Mouse (Mus musculus) heart, embryonic 15.5 days (tissue): ENCODE measurements around the gene Prss35. TPM values are rescaled to one million over a fixed set of nuclear protein-coding genes. Genes with fewer than 3 reads are reported as not detected.
A peak's percentile ranks its signal among the peaks of the same experiment; 100 is the strongest.

Experiments used
- ATAC-seq: fragments of 200-750 bp; cut with Nextera tagmentation; replicated peaks from 2 replicates; pipeline ENCODE4 v1.8.0; 2017; ENCODE audit warnings: low read depth, moderate TSS enrichment; ENCODE audit not compliant: insufficient number of reproducible peaks, insufficient read depth, low FRiP score
- H3K27ac ChIP-seq: fragments of 300-500 bp; sonication (generic); 2 replicates; pipeline ENCODE4 v1.5.1; 2015; ENCODE audit warnings: mild to moderate bottlenecking, inconsistent platforms
- H3K27me3 ChIP-seq: fragments of 300-500 bp; sonication (generic); 2 replicates; pipeline ENCODE4 v1.6.1; 2015; ENCODE audit warnings: inconsistent platforms
- H3K36me3 ChIP-seq: fragments of 300-500 bp; sonication (generic); 2 replicates; pipeline ENCODE4 v1.6.1; 2015; ENCODE audit warnings: mild to moderate bottlenecking, inconsistent platforms
- H3K4me1 ChIP-seq: fragments of 300-500 bp; sonication (generic); replicated peaks from 2 replicates; pipeline ENCODE4 v1.6.1; 2015; ENCODE audit warnings: inconsistent platforms
- H3K4me2 ChIP-seq: fragments of 300-500 bp; sonication (generic); 2 replicates; pipeline ENCODE4 v1.6.1; 2015; ENCODE audit warnings: inconsistent platforms, mild to moderate bottlenecking, moderate library complexity
- H3K4me3 ChIP-seq: fragments of 300-500 bp; sonication (generic); 2 replicates; pipeline ENCODE4 v1.5.1; 2015; ENCODE audit warnings: mild to moderate bottlenecking, inconsistent platforms
- H3K9ac ChIP-seq: fragments of 300-500 bp; sonication (generic); 2 replicates; pipeline ENCODE4 v1.6.1; 2015; ENCODE audit warnings: mild to moderate bottlenecking, inconsistent platforms
- H3K9me3 ChIP-seq: fragments of 300-500 bp; sonication (generic); replicated peaks from 2 replicates; pipeline ENCODE4 v1.6.1; 2016; ENCODE audit warnings: inconsistent platforms
- WGBS: fragments of 180-500 bp; shearing (Covaris S2); methylation state at CpG from one replicate; pipeline ENCODE4 v1.1.7; 2015; ENCODE audit warnings: mixed read lengths; 5-methylcytosine and 5-hydroxymethylcytosine counted together
- polyA plus RNA-seq: library from polyadenylated mRNA; unstranded; fragments of >200 nt; fragmentation: Nextera tagmentation; extraction: Ambion mirVana; gene quantifications from 2 replicates; pipeline ENCODE4 v1.2.1, GENCODE M21; 2015

The Prss35 gene
- polyA plus RNA-seq = 46.5 and 56.4 TPM in 2 replicates

- no peaks in the 10 kb centered on the region for H3K36me3 ChIP-seq
- peak within 1 kb of the TSS; percentile 59 for H3K4me2 ChIP-seq
- peak within 1 kb of the TSS; percentile 55 for H3K27ac ChIP-seq
- WGBS = 3% methylated on average over 19 of the region's 19 CpGs
- peak within 1 kb of the TSS; percentile 44 for H3K4me3 ChIP-seq
- ATAC-seq = peak; percentile 59
- H3K4me1 ChIP-seq = peaks cover 25% of the 10 kb centered on the region
- H3K27me3 ChIP-seq = no peaks in the 10 kb centered on the region
- H3K9ac ChIP-seq = peak within 1 kb of the TSS; percentile 36; the same call in 1 of the 2 replicates
- H3K9me3 ChIP-seq = no peaks in the 10 kb centered on the region
Observed at GRCm38 (mm10) chr9:86742959-86743911, at the start of gene Prss35. Gene Prss35 (plus strand): TSS chr9:86743649.

- H3K27ac ChIP-seq = no peak overlapping the region
- H3K4me2 ChIP-seq = no peak overlapping the region
- no peak for ATAC-seq
- H3K36me3 ChIP-seq = no peaks in the 10 kb centered on the region
- no peaks in the 10 kb centered on the region for H3K27me3 ChIP-seq
- no peak overlapping the region for H3K4me3 ChIP-seq
- peaks cover 5% of the 10 kb centered on the region for H3K4me1 ChIP-seq
- no peaks in the 10 kb centered on the region for H3K9me3 ChIP-seq
- H3K9ac ChIP-seq = no peak overlapping the region
- 87% methylated on average over 6 of the region's 6 CpGs for WGBS
Observed at GRCm38 (mm10) chr9:86693935-86694334, 49.5 kb upstream of the Prss35 start.

GRCm38 (mm10) chr9:86694644-86695043 is 48.8 kb upstream of the Prss35 start:
- Histone ChIP-seq H3K4me1 (peaks cover 8% of the 10 kb centered on the region), H3K36me3 (no peaks in the 10 kb centered on the region), H3K9ac (no peak overlapping the region), H3K27me3 (no peaks in the 10 kb centered on the region), H3K4me3 (peak overlapping the region; percentile 79), H3K9me3 (no peaks in the 10 kb centered on the region), H3K27ac (no peak overlapping the region), H3K4me2 (peak overlapping the region; percentile 84)
- 85% methylated on average over 7 of the region's 7 CpGs for WGBS
- ATAC-seq = no peak

- under 1% methylated on average over 55 of the region's 56 CpGs for WGBS
- peak; percentile 59 for ATAC-seq
- H3K9me3 ChIP-seq = no peaks in the 10 kb centered on the region
Observed at GRCm38 (mm10) chr9:86695199-86695817, 48.1 kb upstream of the Prss35 start.

GRCm38 (mm10) chr9:86695818-86696261 is 47.6 kb upstream of the Prss35 start, which contains the start of gene Me1:
Gene Me1 (minus strand): TSS chr9:86695953.
- H3K27ac ChIP-seq = peak within 1 kb of the TSS; percentile 76
- WGBS = 1% methylated on average over 21 of the region's 46 CpGs
- peak; percentile 83 for ATAC-seq
- peak within 1 kb of the TSS; percentile 79 for H3K4me3 ChIP-seq
- no peaks in the 10 kb centered on the region for H3K9me3 ChIP-seq
- H3K4me2 ChIP-seq = peak within 1 kb of the TSS; percentile 84
- H3K9ac ChIP-seq = peak within 1 kb of the TSS; percentile 81
- H3K27me3 ChIP-seq = no peaks in the 10 kb centered on the region
- H3K4me1 ChIP-seq = peaks cover 10% of the 10 kb centered on the region
- no peaks in the 10 kb centered on the region for H3K36me3 ChIP-seq

More at GRCm38 (mm10) chr9:86695199-86695817, 48.1 kb upstream of the Prss35 start:
- Histone ChIP-seq H3K27ac (peak overlapping the region; percentile 76), H3K4me2 (peak overlapping the region; percentile 84), H3K36me3 (no peaks in the 10 kb centered on the region), H3K27me3 (no peaks in the 10 kb centered on the region), H3K4me3 (peak overlapping the region; percentile 79), H3K9ac (peak overlapping the region; percentile 81), H3K4me1 (peaks cover 10% of the 10 kb centered on the region)

GRCm38 (mm10) chr9:86701264-86701663 is 42.2 kb upstream of the Prss35 start:
- Histone ChIP-seq H3K36me3 (no peaks in the 10 kb centered on the region), H3K9ac (no peak overlapping the region), H3K4me2 (no peak overlapping the region), H3K27ac (peak overlapping the region; percentile 80), H3K9me3 (no peaks in the 10 kb centered on the region), H3K27me3 (no peaks in the 10 kb centered on the region), H3K4me3 (no peak overlapping the region), H3K4me1 (peaks cover 13% of the 10 kb centered on the region)
- peak; percentile 73 for ATAC-seq
- WGBS = 22% methylated on average over 5 of the region's 5 CpGs

GRCm38 (mm10) chr9:86701844-86702243 is 41.6 kb upstream of the Prss35 start:
- H3K9me3 ChIP-seq = no peaks in the 10 kb centered on the region
- 18% methylated on average over 2 of the region's 2 CpGs for WGBS
- no peaks in the 10 kb centered on the region for H3K27me3 ChIP-seq
- H3K27ac ChIP-seq = peak overlapping the region; percentile 57
- H3K9ac ChIP-seq = no peak overlapping the region
- ATAC-seq = no peak
- H3K36me3 ChIP-seq = no peaks in the 10 kb centered on the region
- no peak overlapping the region for H3K4me2 ChIP-seq
- no peak overlapping the region for H3K4me3 ChIP-seq
- H3K4me1 ChIP-seq = peaks cover 12% of the 10 kb centered on the region

GRCm38 (mm10) chr9:86707431-86707830 is 36.0 kb upstream of the Prss35 start:
- H3K27ac ChIP-seq = no peak overlapping the region
- H3K4me1 ChIP-seq = peaks cover 5% of the 10 kb centered on the region
- 62% methylated on average over 1 of the region's 1 CpGs for WGBS
- ATAC-seq = no peak
- no peaks in the 10 kb centered on the region for H3K9me3 ChIP-seq
- H3K4me3 ChIP-seq = no peak overlapping the region
- H3K9ac ChIP-seq = no peak overlapping the region
- no peak overlapping the region for H3K4me2 ChIP-seq
- no peaks in the 10 kb centered on the region for H3K36me3 ChIP-seq
- no peaks in the 10 kb centered on the region for H3K27me3 ChIP-seq

GRCm38 (mm10) chr9:86708921-86709320 is 34.5 kb upstream of the Prss35 start:
- Histone ChIP-seq H3K9me3 (no peaks in the 10 kb centered on the region), H3K4me3 (no peak overlapping the region), H3K4me1 (peaks cover 5% of the 10 kb centered on the region), H3K27me3 (no peaks in the 10 kb centered on the region), H3K4me2 (no peak overlapping the region), H3K27ac (no peak overlapping the region), H3K36me3 (no peaks in the 10 kb centered on the region), H3K9ac (no peak overlapping the region)
- WGBS = 55% methylated on average over 6 of the region's 6 CpGs
- ATAC-seq = no peak

GRCm38 (mm10) chr9:86710091-86710634 is 33.3 kb upstream of the Prss35 start:
- Histone ChIP-seq H3K4me2 (no peak overlapping the region), H3K4me3 (no peak overlapping the region), H3K9ac (no peak overlapping the region), H3K4me1 (peaks cover 5% of the 10 kb centered on the region), H3K36me3 (no peaks in the 10 kb centered on the region), H3K27me3 (no peaks in the 10 kb centered on the region), H3K27ac (no peak overlapping the region), H3K9me3 (no peaks in the 10 kb centered on the region)
- no peak for ATAC-seq
- WGBS = 63% methylated on average over 2 of the region's 2 CpGs

GRCm38 (mm10) chr9:86712648-86713047 is 30.8 kb upstream of the Prss35 start:
- 70% methylated on average over 2 of the region's 2 CpGs for WGBS
- Histone ChIP-seq H3K9me3 (no peaks in the 10 kb centered on the region), H3K36me3 (no peaks in the 10 kb centered on the region), H3K4me1 (peaks cover 5% of the 10 kb centered on the region), H3K4me3 (no peak overlapping the region), H3K9ac (no peak overlapping the region), H3K27me3 (no peaks in the 10 kb centered on the region), H3K4me2 (no peak overlapping the region), H3K27ac (no peak overlapping the region)
- no peak for ATAC-seq
